Mouse (Mus musculus): ENCODE measurements around the gene Apol8.
"Not testable (repeated sequence)": the region's sequence is repeated elsewhere in the genome, so short reads cannot be mapped to it uniquely, and the experiment has no call there.

The Apol8 gene

DNA sequence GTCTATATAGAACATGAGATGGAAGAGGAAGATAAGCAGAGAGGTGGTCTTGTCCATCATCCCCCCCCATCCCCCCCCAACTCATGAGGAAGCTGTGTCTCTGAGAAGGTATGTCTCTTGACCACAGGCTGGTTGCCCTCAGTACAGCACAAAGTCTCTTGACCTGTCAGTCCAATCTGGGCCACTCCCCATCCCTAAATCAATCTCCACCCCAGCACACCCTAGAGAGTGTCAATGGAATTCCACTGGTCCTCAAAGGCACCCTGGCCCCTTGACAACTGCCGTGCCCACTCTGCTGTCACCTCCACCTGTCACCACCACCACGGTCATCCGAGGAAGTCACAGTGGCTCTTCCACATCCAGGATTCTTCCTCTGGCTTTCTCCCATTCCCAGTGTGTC lies 8.4 kb downstream of the Apol8 start:
- no peak for DNase-seq

DNA sequence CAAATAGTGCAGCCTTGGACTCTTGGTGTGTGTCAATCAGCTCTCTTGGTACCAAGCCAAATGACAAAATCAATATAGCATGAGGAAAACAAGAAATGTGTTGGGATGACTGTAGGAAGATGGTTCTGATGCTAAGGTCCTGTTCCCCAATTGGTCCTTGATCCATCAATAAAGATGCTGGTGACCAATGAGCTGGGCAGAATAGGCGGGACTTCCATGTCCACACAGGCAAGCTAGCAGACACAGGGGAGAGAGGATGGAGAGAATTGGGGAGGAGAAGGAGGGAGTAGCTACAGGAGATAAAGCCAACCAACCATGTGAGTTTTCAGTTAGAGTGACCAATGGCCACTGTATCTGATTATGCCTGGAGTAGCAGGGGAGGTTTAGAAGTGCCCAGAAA lies 10.5 kb downstream of the Apol8 start:
- DNase-seq, result no peak

DNA sequence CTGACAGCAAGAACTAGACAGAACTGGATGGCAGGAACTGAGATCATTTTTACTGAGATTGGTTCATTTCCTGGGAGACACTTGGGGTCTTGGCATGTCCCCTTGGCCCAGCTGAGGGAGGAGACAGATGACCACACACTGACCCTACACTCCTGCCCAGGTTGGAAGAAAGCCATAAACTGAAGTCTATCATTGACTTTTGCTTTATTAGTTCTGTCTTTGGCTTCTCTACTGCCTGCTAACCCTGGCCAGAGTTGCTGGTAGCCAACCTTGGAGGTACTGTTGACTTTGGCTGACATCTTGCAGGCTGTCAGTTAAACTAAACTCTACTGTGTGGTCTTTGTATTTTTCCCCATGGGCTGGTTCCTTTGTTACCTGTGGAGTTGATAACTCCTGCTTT lies 11.7 kb downstream of the Apol8 start:
- DNase-seq, result no peak

DNA sequence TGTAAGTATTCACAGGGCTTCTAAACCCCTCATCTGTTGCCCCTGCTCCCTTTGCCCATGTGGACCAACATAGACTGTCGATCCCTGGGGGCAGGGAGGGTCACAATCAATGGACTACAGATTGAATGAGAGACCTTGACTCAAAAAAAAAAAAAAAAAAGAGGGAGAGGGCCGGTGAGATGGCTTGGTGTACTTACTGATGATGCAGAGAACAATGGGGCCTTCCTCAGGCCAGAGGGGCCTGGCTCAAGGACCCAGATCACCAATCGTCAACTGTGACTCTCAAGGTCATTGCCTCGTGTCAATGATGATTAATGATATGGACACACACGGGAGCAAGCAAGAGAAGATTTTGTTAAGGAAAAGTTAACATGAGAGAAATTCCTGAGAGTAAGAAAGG lies 12.2 kb downstream of the Apol8 start:
- DNase-seq, result no peak

DNA sequence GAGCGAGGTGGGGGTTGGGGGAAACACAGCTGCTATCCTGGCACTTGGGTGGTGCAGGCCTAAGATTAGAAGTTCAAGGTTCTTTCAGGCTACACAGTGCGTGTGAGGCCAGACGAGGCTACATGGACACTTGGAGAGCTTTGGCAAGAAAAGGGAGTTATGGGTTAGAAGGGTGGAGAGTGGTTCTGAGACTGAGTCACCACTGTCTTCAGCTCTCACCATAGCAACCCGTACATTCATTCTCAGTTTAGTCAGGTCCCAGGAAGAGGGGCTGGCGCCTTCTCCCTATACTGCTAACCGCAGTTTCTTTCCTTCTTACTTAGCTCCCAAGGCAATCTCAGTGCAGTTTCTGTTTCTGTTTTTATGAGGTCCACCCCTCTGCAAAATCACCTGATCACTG lies 15.2 kb downstream of the Apol8 start:
- DNase-seq, result not testable (repeated sequence)

DNA sequence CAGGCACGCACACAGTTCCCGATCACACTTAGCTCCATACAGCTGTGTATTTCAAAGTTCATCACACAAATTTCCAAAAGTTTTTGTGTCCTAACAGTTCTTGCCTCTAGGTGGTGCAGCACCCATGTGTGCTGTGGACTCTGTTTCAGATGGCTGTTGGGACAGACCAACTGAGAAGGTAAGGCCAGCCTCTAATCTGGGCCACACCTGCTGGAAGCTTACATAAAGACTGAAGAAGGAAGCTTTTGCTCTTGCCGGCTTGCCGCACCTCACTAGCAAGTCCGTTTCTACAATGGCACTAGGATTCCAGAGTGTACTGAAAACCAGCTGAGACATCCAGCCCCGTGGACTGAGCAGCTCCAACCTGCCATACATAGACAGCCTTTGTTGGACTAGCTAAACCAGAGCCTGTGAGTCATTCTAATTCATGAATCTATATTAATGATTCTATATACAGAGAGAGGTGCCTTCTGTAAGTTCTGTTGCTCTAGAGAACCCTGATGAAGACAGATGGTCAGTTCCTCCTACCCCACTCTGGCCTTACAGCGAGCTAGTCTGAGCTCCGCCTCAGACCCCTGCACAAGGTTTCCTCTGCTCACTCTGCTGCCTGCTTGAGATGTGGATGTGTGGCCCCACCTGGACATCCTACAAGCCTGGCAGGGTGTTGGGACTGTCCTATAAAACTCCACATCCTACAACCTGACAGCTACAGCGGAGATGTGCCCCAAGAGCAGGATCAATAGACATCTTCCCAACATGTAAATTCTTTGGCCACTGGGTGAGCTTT lies 16.1 kb downstream of the Apol8 start:
- DNase-seq, result no peak

DNA sequence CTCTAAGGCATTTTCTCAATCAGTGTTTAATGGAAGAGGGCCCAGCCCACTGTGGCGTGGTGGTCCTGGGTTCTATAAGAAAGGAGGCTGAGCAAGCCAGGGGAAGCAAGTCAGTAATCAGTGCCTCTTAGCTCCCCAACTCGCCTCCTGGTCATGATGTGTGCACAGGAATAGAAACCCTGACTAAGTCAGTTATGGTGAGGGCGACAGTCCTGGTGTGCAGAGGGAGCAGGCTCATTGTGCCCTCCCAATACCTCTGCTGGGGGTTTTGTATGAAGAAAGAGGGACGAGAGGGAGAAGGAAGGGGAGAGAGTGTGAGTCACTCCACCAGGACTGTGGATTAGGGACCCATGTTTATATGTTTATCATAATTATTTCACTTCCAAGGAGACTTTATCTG lies 22.9 kb downstream of the Apol8 start:
- not testable (repeated sequence) for DNase-seq

DNA sequence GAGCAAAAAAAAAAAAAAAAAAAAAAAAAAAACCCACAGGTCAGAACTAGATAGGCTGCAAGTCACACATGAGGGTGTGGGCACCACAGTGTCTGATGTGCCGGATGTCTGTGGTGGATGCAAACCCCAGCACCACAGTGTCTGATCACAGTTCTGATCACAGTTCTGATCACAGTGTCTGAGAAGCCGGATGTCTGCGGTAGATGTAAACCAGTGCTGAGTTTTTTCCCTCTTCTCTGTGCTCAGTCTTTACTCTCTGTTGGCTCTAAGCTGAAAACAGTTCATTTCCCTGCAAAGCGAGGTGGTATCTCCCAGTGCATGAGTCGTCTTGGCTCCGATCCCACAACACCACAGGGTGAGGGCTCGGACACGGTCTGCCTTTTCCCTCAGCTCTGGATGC lies 23.4 kb downstream of the Apol8 start:
- not testable (repeated sequence) for DNase-seq

DNA sequence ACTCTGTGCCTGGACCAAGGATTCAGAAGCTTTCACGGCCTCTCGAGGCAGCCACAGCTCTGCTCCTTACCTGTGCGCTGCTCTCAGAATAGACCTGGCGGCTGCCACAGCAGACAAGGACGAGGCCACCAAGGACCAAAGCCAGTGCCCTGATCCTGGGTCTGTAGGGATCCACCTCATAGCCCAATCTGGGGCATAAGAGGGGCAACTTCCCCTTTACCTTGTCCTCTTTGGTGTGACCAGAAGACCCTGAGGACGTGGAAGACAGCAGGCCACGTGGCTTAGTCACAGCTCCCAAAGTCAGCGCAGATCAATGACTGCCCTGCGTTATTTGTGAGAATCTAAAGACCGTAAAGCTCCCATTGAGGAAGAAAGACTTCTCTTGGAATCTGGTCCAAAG lies 24.0 kb downstream of the Apol8 start:
- not testable (repeated sequence) for DNase-seq

DNA sequence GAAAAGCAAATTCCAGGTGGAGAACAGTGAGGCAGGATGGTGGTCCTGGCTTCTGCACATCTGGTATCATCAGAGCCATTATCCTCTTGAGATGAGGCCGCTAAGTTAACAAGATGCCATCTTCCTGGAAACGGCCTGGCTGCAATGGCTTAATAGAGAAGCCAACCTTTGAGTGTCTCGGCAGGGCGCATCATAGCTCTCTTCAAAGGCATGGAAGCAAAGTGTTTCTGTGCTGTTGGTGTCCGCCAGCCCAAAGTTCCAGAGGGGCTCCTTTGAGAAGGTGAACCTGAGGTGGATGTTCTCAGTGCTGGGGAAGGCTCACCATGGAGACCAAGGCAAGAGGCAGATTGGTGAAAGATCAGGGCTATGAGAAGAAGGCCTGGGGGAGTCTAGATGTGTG lies 25.2 kb downstream of the Apol8 start:
- DNase-seq, result no peak

DNA sequence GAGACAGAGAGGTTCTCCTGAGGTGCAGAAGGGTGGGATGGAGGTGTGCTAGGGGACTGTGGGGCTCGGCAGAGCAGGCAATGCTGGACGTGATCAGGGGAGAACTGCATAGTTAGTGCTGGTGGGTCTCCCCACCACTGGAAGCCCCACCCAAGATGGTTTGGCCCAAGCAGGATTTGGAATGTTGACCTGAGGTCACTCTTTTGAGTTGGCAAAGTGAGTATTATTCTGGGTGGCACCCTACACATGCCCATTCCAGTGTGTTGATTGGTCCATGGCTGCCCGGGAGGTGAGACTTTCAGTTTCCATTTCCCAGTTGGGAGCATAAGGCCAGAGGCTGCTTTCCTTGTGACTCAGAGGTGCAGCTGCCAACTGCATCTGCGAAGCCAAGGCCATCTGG lies 28.1 kb downstream of the Apol8 start, which contains the start of gene Apol9b:
Apol9b (plus strand) TSS at position 301 of the 400 bp plus-strand sequence.
- not testable (repeated sequence) for DNase-seq

DNA sequence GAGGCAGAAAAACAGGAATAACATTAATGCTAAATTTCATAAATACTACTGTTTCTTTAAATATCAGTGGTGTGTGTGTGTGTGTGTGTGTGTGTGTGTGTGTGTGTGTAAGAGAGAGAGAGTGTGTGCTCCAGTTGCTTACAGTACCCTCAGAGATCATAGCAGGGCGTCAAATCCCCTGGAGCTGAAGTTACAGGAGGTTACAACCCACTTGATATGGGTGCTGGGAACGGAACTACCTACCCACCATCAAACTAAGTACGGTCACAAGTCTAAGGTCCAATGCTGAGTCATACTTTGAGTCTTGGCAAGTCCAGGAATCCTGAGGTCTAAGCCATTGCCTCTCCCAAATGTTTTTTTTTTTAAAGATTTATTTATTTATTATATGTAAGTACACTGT lies 29.1 kb downstream of the Apol8 start:
- DNase-seq, result not testable (repeated sequence)

DNA sequence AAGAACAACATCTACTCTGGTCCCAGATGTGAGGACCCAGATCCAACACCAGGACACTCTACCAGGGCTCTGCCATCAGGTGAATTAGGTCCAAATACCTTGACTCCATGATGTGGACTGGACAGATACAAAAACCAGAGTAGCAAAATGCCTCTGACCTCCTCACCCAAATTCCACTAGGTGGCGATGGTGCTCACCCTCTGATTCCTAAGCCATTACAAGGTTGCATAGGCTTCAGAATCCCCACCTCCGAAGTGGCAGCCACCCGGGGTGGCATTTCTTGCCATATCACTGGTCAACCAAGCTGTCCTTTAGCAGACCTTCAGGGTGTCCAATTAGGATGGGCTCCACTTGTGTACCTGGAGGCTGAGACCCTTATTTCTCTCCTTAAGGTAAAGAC lies 29.7 kb downstream of the Apol8 start:
- not testable (repeated sequence) for DNase-seq

DNA sequence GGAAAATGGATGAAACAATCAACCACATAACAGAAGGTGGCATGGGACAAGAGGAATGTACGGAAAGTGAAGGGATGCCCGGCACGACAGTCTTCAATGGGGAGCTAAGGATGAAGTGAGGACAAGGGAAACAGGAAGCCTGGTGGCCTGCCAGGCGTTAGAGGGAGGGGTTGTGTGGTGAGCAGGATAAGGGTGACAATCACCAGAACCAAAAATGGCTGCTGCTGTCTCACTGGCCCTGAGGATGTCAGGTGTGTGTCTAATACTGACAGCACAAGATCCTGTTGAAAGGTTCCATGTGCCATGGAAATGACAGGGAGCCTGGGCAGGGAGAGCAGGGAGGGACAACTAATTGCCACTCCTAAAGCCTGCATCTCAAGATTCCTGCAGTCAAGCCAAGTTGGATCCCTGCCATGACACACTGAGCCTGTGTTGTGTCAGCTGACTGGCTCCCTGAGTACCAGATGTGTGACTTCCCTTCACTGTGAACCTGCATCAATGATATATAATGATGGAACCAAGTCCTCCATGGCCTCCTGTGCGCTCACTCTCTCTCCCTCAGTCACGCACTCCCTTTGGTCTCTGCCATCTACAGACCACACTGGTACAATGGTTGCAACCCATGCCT lies 31.3 kb downstream of the Apol8 start:
- DNase-seq, result not testable (repeated sequence)

DNA sequence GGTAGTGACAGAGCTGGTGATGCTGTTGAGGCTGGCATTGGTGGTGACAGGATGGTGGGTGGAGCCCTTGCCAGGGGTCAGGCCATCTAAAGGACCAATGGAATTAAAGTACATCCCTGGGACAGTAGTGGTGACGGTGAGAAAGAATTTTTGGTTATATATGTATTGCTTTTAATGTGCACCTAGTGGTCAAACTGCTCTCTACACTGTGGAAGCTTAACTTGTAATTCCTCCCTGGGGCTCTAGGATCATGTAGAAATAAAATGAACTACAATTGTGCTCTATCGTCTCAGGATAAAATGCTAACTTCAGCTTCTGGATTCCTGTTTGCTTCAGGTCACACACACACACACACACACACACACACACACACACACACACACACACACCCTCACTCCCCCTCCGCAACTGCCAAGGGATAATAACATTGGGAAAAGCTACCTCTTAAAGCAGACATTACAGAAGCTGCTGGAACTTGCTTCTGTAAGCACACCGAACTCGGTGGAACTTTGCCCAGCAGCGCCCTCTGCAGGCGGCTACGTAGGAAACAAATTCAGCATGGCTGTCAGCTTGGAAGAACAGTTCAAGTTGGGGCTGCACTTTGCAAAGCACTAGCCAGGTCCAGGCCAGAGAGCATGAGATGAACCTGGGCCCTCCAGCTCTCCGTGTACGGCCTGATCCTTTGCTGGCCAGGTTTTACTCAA lies 32.4 kb downstream of the Apol8 start:
- not testable (repeated sequence) for DNase-seq

DNA sequence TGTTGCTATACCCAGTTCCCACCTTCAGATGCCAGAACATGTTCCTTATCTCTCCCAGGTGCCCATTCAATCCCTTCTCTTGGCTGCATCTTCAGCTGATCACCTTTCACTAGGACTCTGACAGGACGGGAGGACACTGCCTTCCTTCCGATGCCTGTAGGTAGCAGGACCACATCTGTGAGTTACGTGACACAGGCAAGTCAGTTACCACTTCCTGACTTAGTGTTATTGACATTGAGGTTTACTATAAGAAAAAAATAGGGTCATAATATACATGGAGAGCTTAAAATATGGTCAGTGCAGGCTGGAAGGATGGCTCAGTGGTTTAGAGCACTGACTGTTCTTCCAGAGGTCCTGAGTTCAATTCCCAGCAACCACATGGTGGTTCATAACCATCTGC lies 35.3 kb downstream of the Apol8 start:
- DNase-seq, result not testable (repeated sequence)

DNA sequence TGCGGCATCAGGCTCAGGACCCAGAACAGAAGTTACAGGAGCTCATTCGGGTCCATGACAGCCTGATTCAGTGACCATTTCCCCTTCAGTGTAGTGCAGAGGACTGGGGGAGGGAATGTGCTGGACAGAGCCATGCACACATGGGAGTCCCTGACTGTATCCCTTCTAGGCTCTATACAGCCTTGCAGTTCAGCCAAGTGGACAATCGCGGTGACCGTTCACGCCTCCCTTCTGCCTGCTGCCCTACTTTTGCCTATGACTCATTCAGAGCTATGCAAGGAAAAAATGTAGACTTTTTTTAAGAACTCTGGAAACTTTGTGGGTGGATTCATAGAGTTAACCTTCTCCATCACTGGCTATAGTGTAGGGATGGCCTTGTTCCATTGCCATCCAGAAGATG lies 38.6 kb downstream of the Apol8 start:
- DNase-seq, result not testable (repeated sequence)

DNA sequence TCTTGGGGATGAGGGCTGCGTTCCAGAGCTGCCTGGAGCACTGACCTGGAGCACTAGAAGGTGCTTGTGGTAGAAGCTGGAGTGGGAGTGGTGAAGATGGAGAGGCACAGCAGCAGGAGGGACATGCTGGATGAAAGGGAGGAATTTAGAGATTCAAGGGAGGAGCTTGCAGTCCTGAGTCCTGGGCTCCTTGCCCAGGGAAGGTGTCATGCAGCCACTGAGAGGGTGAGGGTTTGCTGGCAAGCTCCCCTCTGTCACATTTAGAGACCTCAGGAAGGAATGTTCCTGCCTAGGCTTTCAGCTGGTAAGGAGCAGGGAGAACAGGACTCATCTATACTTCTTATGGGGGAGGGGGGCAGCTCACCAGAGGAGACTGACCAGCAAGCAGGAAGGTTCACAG lies 47.9 kb downstream of the Apol8 start:
- not testable (repeated sequence) for DNase-seq

DNA sequence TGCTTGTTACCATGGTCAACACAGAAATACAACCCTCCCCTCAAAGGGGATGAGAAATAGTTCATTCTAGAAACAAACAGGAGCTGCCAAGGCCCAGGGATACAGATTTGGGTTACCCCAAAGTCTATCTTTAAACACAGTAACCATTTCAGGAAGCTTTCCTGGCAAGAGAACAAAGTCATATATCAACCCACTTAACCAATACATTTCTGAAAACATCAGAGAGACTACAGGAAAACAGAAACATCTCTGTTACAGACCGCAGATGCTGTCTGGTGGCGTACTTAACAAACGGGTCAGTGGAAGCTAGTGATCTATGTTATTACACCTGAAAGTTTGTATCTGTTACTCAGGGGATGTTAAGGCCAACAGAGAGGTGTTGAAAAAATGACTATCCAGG lies 51.5 kb downstream of the Apol8 start:
- not testable (repeated sequence) for DNase-seq

DNA sequence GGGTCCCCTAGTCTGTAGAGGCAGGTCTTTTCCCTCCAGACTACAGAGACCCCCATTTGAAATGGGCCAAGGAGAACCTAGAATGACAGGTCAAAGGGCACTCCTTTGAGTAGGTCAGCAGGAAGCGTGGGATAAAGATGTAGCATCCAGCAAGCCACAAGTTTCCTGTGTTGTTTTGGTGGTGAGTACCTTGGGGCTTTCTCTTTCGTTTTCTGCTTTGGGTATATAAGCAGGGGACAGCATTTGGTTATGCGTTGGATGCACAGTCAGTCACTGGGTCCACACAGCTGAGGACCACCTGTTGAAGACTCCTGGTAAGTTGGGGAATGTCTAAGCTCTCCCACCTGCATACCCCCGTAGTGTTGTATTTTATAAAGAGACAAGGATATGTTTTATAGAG lies 58.1 kb downstream of the Apol8 start, which contains the start of gene Apol7e:
Apol7e (plus strand) TSS at position 202 of the 400 bp plus-strand sequence.
- not testable (repeated sequence) for DNase-seq
